Mouse (Mus musculus): ENCODE results near the gene Macrod2. TPM values are rescaled to one million over a fixed set of nuclear protein-coding genes. Genes with fewer than 3 reads are reported as not detected.

The Macrod2 gene
- polyA plus RNA-seq, 1 experiment from 2014 or later, result 49.2 TPM

GRCm38 (mm10) chr2:140826241-140826640, 431.1 kb downstream of the Macrod2 start:
- Histone ChIP-seq H3K4me3 (ENCODE audit: low read depth, low read length) (no peak overlapping the region), H3K36me3 (ENCODE audit: control insufficient read depth, insufficient read depth, low read length) (no peaks in the 10 kb centered on the region), H3K4me1 (ENCODE audit: control insufficient read depth, insufficient read depth, low read length) (no peaks in the 10 kb centered on the region), H3K27me3 (replicated peaks; ENCODE audit: control insufficient read depth, insufficient read depth, low read length) (no peaks in the 10 kb centered on the region), H3K4me2 (ENCODE audit: low read length) (no peak overlapping the region), H3K27ac (ENCODE audit: low read depth, low read length) (no peak overlapping the region), H3K9ac (ENCODE audit: low read length) (no peak overlapping the region), H3K9me3 (replicated peaks; ENCODE audit: control insufficient read depth, low read length) (no peaks in the 10 kb centered on the region)
- no peak for DNase-seq (ENCODE audit: low spot score)
- WGBS, result 79% methylated on average over 2 of the region's 2 CpGs
- no peak for ATAC-seq

- DNase-seq (ENCODE audit: low spot score) (no peak), ATAC-seq (no peak)
- 94% methylated on average over 5 of the region's 5 CpGs for WGBS
- H3K9me3 ChIP-seq (replicated peaks; ENCODE audit: control insufficient read depth, low read length), result no peaks in the 10 kb centered on the region
- H3K4me1 ChIP-seq (ENCODE audit: control insufficient read depth, insufficient read depth, low read length), result no peaks in the 10 kb centered on the region
- no peaks in the 10 kb centered on the region for H3K36me3 ChIP-seq (ENCODE audit: control insufficient read depth, insufficient read depth, low read length)
- no peak overlapping the region for H3K27ac ChIP-seq (ENCODE audit: low read depth, low read length)
- H3K9ac ChIP-seq (ENCODE audit: low read length), result no peak overlapping the region
- no peaks in the 10 kb centered on the region for H3K27me3 ChIP-seq (replicated peaks; ENCODE audit: control insufficient read depth, insufficient read depth, low read length)
- H3K4me2 ChIP-seq (ENCODE audit: low read length), result no peak overlapping the region
- no peak overlapping the region for H3K4me3 ChIP-seq (ENCODE audit: low read depth, low read length)
Observed at GRCm38 (mm10) chr2:140828859-140829258, 433.8 kb downstream of the Macrod2 start.

GRCm38 (mm10) chr2:140830086-140830485, 435.0 kb downstream of the Macrod2 start:
- DNase-seq (ENCODE audit: low spot score) (no peak), ATAC-seq (0 out of 2 replicates have a peak, but pooled peaks have one; percentile 48)
- Histone ChIP-seq H3K36me3 (ENCODE audit: control insufficient read depth, insufficient read depth, low read length) (no peaks in the 10 kb centered on the region), H3K4me3 (ENCODE audit: low read depth, low read length) (no peak overlapping the region), H3K9me3 (replicated peaks; ENCODE audit: control insufficient read depth, low read length) (no peaks in the 10 kb centered on the region), H3K9ac (ENCODE audit: low read length) (no peak overlapping the region), H3K4me2 (ENCODE audit: low read length) (no peak overlapping the region), H3K4me1 (ENCODE audit: control insufficient read depth, insufficient read depth, low read length) (no peaks in the 10 kb centered on the region), H3K27me3 (replicated peaks; ENCODE audit: control insufficient read depth, insufficient read depth, low read length) (no peaks in the 10 kb centered on the region), H3K27ac (ENCODE audit: low read depth, low read length) (no peak overlapping the region)
- WGBS, result 53% methylated on average over 3 of the region's 3 CpGs

GRCm38 (mm10) chr2:140839371-140839770, 444.3 kb downstream of the Macrod2 start:
- DNase-seq (ENCODE audit: low spot score) (peak; percentile 38), ATAC-seq (peak; percentile 28; the same call in 1 of the 2 replicates)
- H3K4me1 ChIP-seq (ENCODE audit: control insufficient read depth, insufficient read depth, low read length), result peaks cover 7% of the 10 kb centered on the region; the same call in 1 of the 2 replicates
- H3K9me3 ChIP-seq (replicated peaks; ENCODE audit: control insufficient read depth, low read length), result no peaks in the 10 kb centered on the region
- peak overlapping the region; percentile 14; the same call in 1 of the 2 replicates for H3K4me2 ChIP-seq (ENCODE audit: low read length)
- H3K4me3 ChIP-seq (ENCODE audit: low read depth, low read length), result no peak overlapping the region
- no peak overlapping the region for H3K9ac ChIP-seq (ENCODE audit: low read length)
- 0% methylated on average over 2 of the region's 2 CpGs for WGBS
- H3K27ac ChIP-seq (ENCODE audit: low read depth, low read length), result no peak overlapping the region
- H3K27me3 ChIP-seq (replicated peaks; ENCODE audit: control insufficient read depth, insufficient read depth, low read length), result no peaks in the 10 kb centered on the region
- H3K36me3 ChIP-seq (ENCODE audit: control insufficient read depth, insufficient read depth, low read length), result no peaks in the 10 kb centered on the region

GRCm38 (mm10) chr2:140839880-140840279, 444.8 kb downstream of the Macrod2 start:
- ATAC-seq, result peak; percentile 95

GRCm38 (mm10) chr2:140844030-140844429, 448.9 kb downstream of the Macrod2 start:
- no peak overlapping the region for H3K9ac ChIP-seq (ENCODE audit: low read length)
- no peaks in the 10 kb centered on the region for H3K27me3 ChIP-seq (replicated peaks; ENCODE audit: control insufficient read depth, insufficient read depth, low read length)
- H3K4me1 ChIP-seq (ENCODE audit: control insufficient read depth, insufficient read depth, low read length), result peaks cover 7% of the 10 kb centered on the region; the same call in 1 of the 2 replicates
- no peaks in the 10 kb centered on the region for H3K36me3 ChIP-seq (ENCODE audit: control insufficient read depth, insufficient read depth, low read length)
- ATAC-seq, result no peak
- DNase-seq (ENCODE audit: low spot score), result no peak
- H3K4me3 ChIP-seq (ENCODE audit: low read depth, low read length), result no peak overlapping the region
- no peak overlapping the region for H3K4me2 ChIP-seq (ENCODE audit: low read length)
- 77% methylated on average over 5 of the region's 5 CpGs for WGBS
- no peak overlapping the region for H3K27ac ChIP-seq (ENCODE audit: low read depth, low read length)
- no peaks in the 10 kb centered on the region for H3K9me3 ChIP-seq (replicated peaks; ENCODE audit: control insufficient read depth, low read length)

More at GRCm38 (mm10) chr2:140839880-140840279, 444.8 kb downstream of the Macrod2 start:
- Histone ChIP-seq H3K4me1 (ENCODE audit: control insufficient read depth, insufficient read depth, low read length) (peaks cover 7% of the 10 kb centered on the region; the same call in 1 of the 2 replicates), H3K4me2 (ENCODE audit: low read length) (no peak overlapping the region), H3K36me3 (ENCODE audit: control insufficient read depth, insufficient read depth, low read length) (no peaks in the 10 kb centered on the region), H3K27me3 (replicated peaks; ENCODE audit: control insufficient read depth, insufficient read depth, low read length) (no peaks in the 10 kb centered on the region), H3K4me3 (ENCODE audit: low read depth, low read length) (no peak overlapping the region), H3K27ac (ENCODE audit: low read depth, low read length) (no peak overlapping the region), H3K9me3 (replicated peaks; ENCODE audit: control insufficient read depth, low read length) (no peaks in the 10 kb centered on the region), H3K9ac (ENCODE audit: low read length) (no peak overlapping the region)
- 6% methylated on average over 3 of the region's 3 CpGs for WGBS
- DNase-seq (ENCODE audit: low spot score), result peak; percentile 96

GRCm38 (mm10) chr2:140847817-140848428, 452.8 kb downstream of the Macrod2 start:
- Histone ChIP-seq H3K9me3 (replicated peaks; ENCODE audit: control insufficient read depth, low read length) (no peaks in the 10 kb centered on the region), H3K4me1 (ENCODE audit: control insufficient read depth, insufficient read depth, low read length) (no peaks in the 10 kb centered on the region), H3K4me2 (ENCODE audit: low read length) (no peak overlapping the region), H3K9ac (ENCODE audit: low read length) (no peak overlapping the region), H3K4me3 (ENCODE audit: low read depth, low read length) (no peak overlapping the region), H3K27me3 (replicated peaks; ENCODE audit: control insufficient read depth, insufficient read depth, low read length) (no peaks in the 10 kb centered on the region), H3K36me3 (ENCODE audit: control insufficient read depth, insufficient read depth, low read length) (no peaks in the 10 kb centered on the region), H3K27ac (ENCODE audit: low read depth, low read length) (no peak overlapping the region)
- no peak for DNase-seq (ENCODE audit: low spot score)
- WGBS, result 92% methylated on average over 5 of the region's 5 CpGs
- ATAC-seq, result no peak

- Histone ChIP-seq H3K4me3 (ENCODE audit: low read depth, low read length) (no peak overlapping the region), H3K4me2 (ENCODE audit: low read length) (no peak overlapping the region), H3K4me1 (ENCODE audit: control insufficient read depth, insufficient read depth, low read length) (0 out of 2 replicates have a peak, but pooled peaks cover 3% of the 10 kb centered on the region), H3K9me3 (replicated peaks; ENCODE audit: control insufficient read depth, low read length) (no peaks in the 10 kb centered on the region), H3K27ac (ENCODE audit: low read depth, low read length) (no peak overlapping the region), H3K36me3 (ENCODE audit: control insufficient read depth, insufficient read depth, low read length) (no peaks in the 10 kb centered on the region), H3K27me3 (replicated peaks; ENCODE audit: control insufficient read depth, insufficient read depth, low read length) (no peaks in the 10 kb centered on the region), H3K9ac (ENCODE audit: low read length) (no peak overlapping the region)
- no peak for ATAC-seq
- DNase-seq (ENCODE audit: low spot score), result no peak
- 48% methylated on average over 9 of the region's 9 CpGs for WGBS
Observed at GRCm38 (mm10) chr2:140853538-140853937, 458.4 kb downstream of the Macrod2 start.

GRCm38 (mm10) chr2:140861356-140861755, 466.2 kb downstream of the Macrod2 start:
- H3K4me3 ChIP-seq (ENCODE audit: low read depth, low read length), result no peak overlapping the region
- no peaks in the 10 kb centered on the region for H3K36me3 ChIP-seq (ENCODE audit: control insufficient read depth, insufficient read depth, low read length)
- H3K27ac ChIP-seq (ENCODE audit: low read depth, low read length), result no peak overlapping the region
- DNase-seq (ENCODE audit: low spot score) (no peak), ATAC-seq (no peak)
- H3K4me1 ChIP-seq (ENCODE audit: control insufficient read depth, insufficient read depth, low read length), result no peaks in the 10 kb centered on the region
- H3K9me3 ChIP-seq (replicated peaks; ENCODE audit: control insufficient read depth, low read length), result no peaks in the 10 kb centered on the region
- H3K27me3 ChIP-seq (replicated peaks; ENCODE audit: control insufficient read depth, insufficient read depth, low read length), result no peaks in the 10 kb centered on the region
- WGBS, result 75% methylated on average over 1 of the region's 1 CpGs
- H3K9ac ChIP-seq (ENCODE audit: low read length), result no peak overlapping the region
- no peak overlapping the region for H3K4me2 ChIP-seq (ENCODE audit: low read length)

Data from forebrain, embryonic 14.5 days (tissue).